Mouse (Mus musculus) midbrain, postnatal 0 days (tissue): ENCODE measurements around the gene Dnm2. TPM values are rescaled to one million over a fixed set of nuclear protein-coding genes. Genes with fewer than 3 reads are reported as not detected.

Experiments used
- ATAC-seq: fragments of 200-750 bp; cut with Nextera tagmentation; 2 replicates; pipeline ENCODE4 v1.8.0; 2017; ENCODE audit warnings: moderate number of reproducible peaks, mild to moderate bottlenecking, moderate TSS enrichment, moderate library complexity; ENCODE audit not compliant: low FRiP score
- DNase-seq: peaks from one replicate; pipeline ENCODE4 v3.0.0-alpha.2; 2015; ENCODE audit warnings: low spot score
- H3K27ac ChIP-seq: fragments of 300-500 bp; sonication (generic); 2 replicates; pipeline ENCODE4 v1.5.1; 2014; ENCODE audit warnings: low read depth, mild to moderate bottlenecking, low read length, mixed read lengths
- H3K27me3 ChIP-seq: fragments of 300-500 bp; sonication (generic); 2 replicates; pipeline ENCODE4 v1.6.1; 2014; ENCODE audit warnings: low read length, control low read depth, mixed read lengths; ENCODE audit not compliant: insufficient read depth
- H3K36me3 ChIP-seq: fragments of 300-500 bp; sonication (generic); 2 replicates; pipeline ENCODE4 v1.6.1; 2014; ENCODE audit warnings: low read length, control low read depth, mixed read lengths; ENCODE audit not compliant: insufficient read depth
- H3K4me1 ChIP-seq: fragments of 300-500 bp; sonication (generic); 2 replicates; pipeline ENCODE4 v1.6.1; 2014; ENCODE audit warnings: mild to moderate bottlenecking, control low read depth, antibody characterized with exemption, low read length, mixed read lengths; ENCODE audit not compliant: insufficient read depth
- H3K4me2 ChIP-seq: fragments of 300-500 bp; sonication (generic); 2 replicates; pipeline ENCODE4 v1.6.1; 2014; ENCODE audit warnings: low read depth, mild to moderate bottlenecking, low read length, mixed read lengths; ENCODE audit not compliant: poor library complexity, severe bottlenecking
- H3K4me3 ChIP-seq: fragments of 300-500 bp; sonication (generic); 2 replicates; pipeline ENCODE4 v1.5.1; 2014; ENCODE audit warnings: low read depth, mild to moderate bottlenecking, low read length, moderate library complexity
- H3K9ac ChIP-seq: fragments of 300-500 bp; sonication (generic); replicated peaks from 2 replicates; pipeline ENCODE4 v1.6.1; 2014; ENCODE audit warnings: mild to moderate bottlenecking, low read length, moderate library complexity, mixed read lengths; ENCODE audit not compliant: poor library complexity, severe bottlenecking
- H3K9me3 ChIP-seq: fragments of 300-500 bp; sonication (generic); 2 replicates; pipeline ENCODE4 v1.6.1; 2016; ENCODE audit warnings: low read length, control low read depth
- CTCF ChIP-seq: IDR thresholded peaks from 2 replicates; pipeline ENCODE4 v1.5.1; 2016; ENCODE audit warnings: antibody characterized with exemption, mild to moderate bottlenecking
- WGBS: fragments of 180-500 bp; shearing (Covaris S2); extraction: QIAGEN DNeasy Blood & Tissue Kit; methylation state at CpG from one replicate; pipeline ENCODE4 v1.1.7; 2014; 5-methylcytosine and 5-hydroxymethylcytosine counted together
- polyA plus RNA-seq: library from polyadenylated mRNA; unstranded; fragments of >200 nt; fragmentation: Nextera tagmentation; extraction: Ambion mirVana; gene quantifications from 2 replicates; pipeline ENCODE4 v1.2.1, GENCODE M21; 2015
- total RNA-seq: library from RNA; depleted of rRNA; stranded (reverse); fragments of >200 nt; gene quantifications from 2 replicates; pipeline ENCODE4 v1.2.3, GENCODE M21; 2014

Gene Dnm2
- total and polyA plus RNA-seq, 2 experiments from 2014 or later = 59.2 to 69.2 TPM

GRCm38 (mm10) chr9:21439456-21439855 is 14.7 kb downstream of the Dnm2 start:
- TF ChIP-seq CTCF = no peak
- no peak for DNase-seq
- H3K4me3 ChIP-seq = no peak overlapping the region
- no peaks in the 10 kb centered on the region for H3K27me3 ChIP-seq
- no peak overlapping the region for H3K9ac ChIP-seq
- H3K36me3 ChIP-seq = no peaks in the 10 kb centered on the region
- no peak for ATAC-seq
- no peak overlapping the region for H3K27ac ChIP-seq
- 85% methylated on average over 3 of the region's 3 CpGs for WGBS
- no peaks in the 10 kb centered on the region for H3K4me1 ChIP-seq
- no peaks in the 10 kb centered on the region for H3K9me3 ChIP-seq
- no peak overlapping the region for H3K4me2 ChIP-seq

- WGBS = 92% methylated on average over 2 of the region's 2 CpGs
- no peaks in the 10 kb centered on the region for H3K4me1 ChIP-seq
- H3K9me3 ChIP-seq = no peaks in the 10 kb centered on the region
- no peak for TF ChIP-seq CTCF
- DNase-seq (no peak), ATAC-seq (no peak)
- no peak overlapping the region for H3K4me2 ChIP-seq
- no peaks in the 10 kb centered on the region for H3K27me3 ChIP-seq
- no peaks in the 10 kb centered on the region for H3K36me3 ChIP-seq
- H3K27ac ChIP-seq = no peak overlapping the region
- H3K9ac ChIP-seq = no peak overlapping the region
- H3K4me3 ChIP-seq = no peak overlapping the region
Measured at GRCm38 (mm10) chr9:21439914-21440313, 15.2 kb downstream of the Dnm2 start.

DNA sequence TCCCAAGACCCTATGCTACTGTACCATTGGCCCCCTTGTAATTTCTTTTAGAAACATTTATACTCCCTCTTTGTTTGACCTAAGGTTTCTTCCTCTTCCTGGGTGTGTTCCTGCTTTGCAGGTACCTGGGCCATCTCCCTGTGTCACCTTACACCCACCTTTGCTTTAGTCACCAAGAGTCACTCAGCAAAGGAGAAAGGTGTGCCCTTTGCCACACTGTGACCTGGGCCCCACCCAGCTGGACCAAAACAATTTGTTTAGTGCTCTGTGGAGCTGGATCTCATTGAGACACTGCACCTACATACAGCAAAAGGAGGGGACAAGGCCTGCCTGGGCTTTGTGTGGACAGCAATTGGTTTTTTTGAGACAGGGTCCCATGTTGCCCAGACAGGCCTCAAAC is 15.7 kb downstream of the Dnm2 start:
- DNase-seq = no peak
- Histone ChIP-seq H3K27ac (no peak overlapping the region), H3K36me3 (no peaks in the 10 kb centered on the region), H3K9me3 (no peaks in the 10 kb centered on the region), H3K9ac (no peak overlapping the region), H3K4me2 (no peak overlapping the region), H3K4me1 (no peaks in the 10 kb centered on the region), H3K4me3 (no peak overlapping the region), H3K27me3 (no peaks in the 10 kb centered on the region)
- ATAC-seq = no peak
- TF ChIP-seq CTCF = no peak

DNA sequence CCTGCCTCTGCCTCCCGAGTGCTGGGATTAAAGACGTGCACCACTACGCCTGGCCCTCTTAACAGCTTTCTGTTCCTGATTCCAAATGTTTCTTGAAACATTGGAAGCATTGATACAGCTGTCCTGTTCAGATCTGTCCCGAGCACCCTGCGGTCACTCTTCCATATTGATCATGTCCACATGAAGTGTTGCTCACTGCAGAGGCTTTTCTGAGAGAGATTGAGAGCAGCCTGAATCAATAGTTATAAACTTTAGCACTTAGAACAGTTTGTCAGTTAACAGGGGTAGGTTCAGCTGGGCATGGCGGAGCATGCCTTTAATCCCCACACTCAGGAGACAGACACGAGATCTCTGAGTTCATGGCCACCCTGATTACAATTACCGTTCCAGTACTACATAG is 19.1 kb downstream of the Dnm2 start:
- no peak for ATAC-seq
- H3K4me1 ChIP-seq = no peaks in the 10 kb centered on the region

DNA sequence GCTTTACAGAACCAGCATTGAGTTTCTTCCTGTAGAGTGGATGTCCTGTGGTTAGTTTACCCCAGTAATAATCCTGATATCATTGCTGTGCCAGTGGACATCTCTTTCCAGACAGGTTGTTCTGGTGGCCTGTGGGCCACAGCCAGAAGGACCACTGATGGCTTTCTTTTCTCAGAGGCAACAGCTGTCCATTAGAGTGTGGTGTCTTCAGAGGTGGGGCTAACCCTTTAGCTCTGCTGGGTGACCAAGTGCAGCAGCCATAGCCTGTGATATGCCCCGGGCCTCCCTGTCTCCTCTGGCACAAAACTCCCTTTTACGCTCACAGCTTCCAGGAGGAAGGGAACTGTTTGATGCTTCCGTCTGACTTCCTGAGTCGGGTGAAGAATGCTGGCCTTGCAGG is 19.9 kb downstream of the Dnm2 start:
- Histone ChIP-seq H3K9me3 (no peaks in the 10 kb centered on the region), H3K27ac (no peak overlapping the region), H3K27me3 (no peaks in the 10 kb centered on the region), H3K4me1 (no peaks in the 10 kb centered on the region), H3K36me3 (no peaks in the 10 kb centered on the region), H3K4me3 (no peak overlapping the region), H3K4me2 (no peak overlapping the region), H3K9ac (no peak overlapping the region)
- DNase-seq (no peak), ATAC-seq (no peak)
- WGBS = 93% methylated on average over 4 of the region's 4 CpGs
- no peak for TF ChIP-seq CTCF

More for the DNA sequence above, 19.1 kb downstream of the Dnm2 start:
- Histone ChIP-seq H3K4me2 (no peak overlapping the region), H3K4me3 (no peak overlapping the region), H3K9ac (no peak overlapping the region), H3K9me3 (no peaks in the 10 kb centered on the region), H3K27me3 (no peaks in the 10 kb centered on the region), H3K36me3 (no peaks in the 10 kb centered on the region), H3K27ac (no peak overlapping the region)
- TF ChIP-seq CTCF = no peak
- no peak for DNase-seq
- WGBS = 96% methylated on average over 8 of the region's 8 CpGs

DNA sequence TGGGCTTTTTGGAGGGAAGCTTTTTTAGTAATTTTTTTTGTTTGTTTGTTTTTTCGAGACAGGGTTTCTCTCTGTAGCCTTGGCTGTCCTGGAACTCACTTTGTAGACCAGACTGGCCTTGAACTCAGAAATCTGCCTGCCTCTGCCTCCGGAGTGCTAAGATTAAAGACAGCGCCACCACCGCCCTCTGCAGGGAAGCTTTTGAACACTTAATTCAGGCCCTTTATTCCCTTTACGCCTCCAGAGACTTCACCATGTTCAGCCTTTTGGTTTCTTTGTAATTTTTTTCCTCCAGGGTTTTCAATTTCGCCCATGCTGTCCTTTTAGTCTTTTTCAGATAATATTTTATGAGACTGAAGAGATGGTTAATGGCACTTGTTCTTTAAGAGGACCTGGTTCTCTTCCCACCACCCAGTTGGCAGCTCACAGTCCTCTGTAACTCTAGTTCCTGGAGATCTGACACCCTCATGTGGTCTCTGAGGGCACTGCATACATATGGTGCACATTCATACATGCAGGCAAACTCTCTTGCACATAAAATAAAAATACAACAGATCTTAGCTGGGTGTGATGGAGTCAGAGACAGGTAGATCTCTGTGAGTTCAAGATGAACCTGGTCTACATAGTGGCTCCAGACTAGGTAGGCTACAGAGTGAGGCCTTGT is 20.5 kb downstream of the Dnm2 start:
- ATAC-seq (no peak), DNase-seq (no peak)
- Histone ChIP-seq H3K9me3 (no peaks in the 10 kb centered on the region), H3K27me3 (no peaks in the 10 kb centered on the region), H3K27ac (no peak overlapping the region), H3K4me1 (no peaks in the 10 kb centered on the region), H3K4me2 (no peak overlapping the region), H3K4me3 (no peak overlapping the region), H3K9ac (no peak overlapping the region), H3K36me3 (peaks cover 2% of the 10 kb centered on the region; the same call in 1 of the 2 replicates)
- peak; percentile 7; the same call in 1 of the 2 replicates for TF ChIP-seq CTCF
- 94% methylated on average over 6 of the region's 6 CpGs for WGBS
